Mouse (Mus musculus) neural tube, embryonic 13.5 days (tissue): Measurements from ENCODE around the gene Cpne7. TPM values are rescaled to one million over a fixed set of nuclear protein-coding genes. Genes with fewer than 3 reads are reported as not detected.
A peak's percentile ranks its signal among the peaks of the same experiment; 100 is the strongest.

ENCODE experiments used
- ATAC-seq: fragments of 200-750 bp; cut with Nextera tagmentation; 2 replicates; pipeline ENCODE4 v1.8.0; 2017; ENCODE audit warnings: low read depth, mild to moderate bottlenecking, moderate TSS enrichment, moderate library complexity
- H3K27ac ChIP-seq: fragments of 300-500 bp; sonication (generic); replicated peaks from 2 replicates; pipeline ENCODE4 v1.5.1; 2015; ENCODE audit warnings: moderate library complexity, mild to moderate bottlenecking, inconsistent platforms
- H3K27me3 ChIP-seq: fragments of 300-500 bp; sonication (generic); 2 replicates; pipeline ENCODE4 v1.6.1; 2015; ENCODE audit warnings: mild to moderate bottlenecking, inconsistent platforms
- H3K36me3 ChIP-seq: fragments of 300-500 bp; sonication (generic); 2 replicates; pipeline ENCODE4 v1.6.1; 2015; ENCODE audit warnings: mild to moderate bottlenecking, inconsistent platforms
- H3K4me1 ChIP-seq: fragments of 300-500 bp; sonication (generic); replicated peaks from 2 replicates; pipeline ENCODE4 v1.6.1; 2015; ENCODE audit warnings: inconsistent platforms
- H3K4me2 ChIP-seq: fragments of 300-500 bp; sonication (generic); 2 replicates; pipeline ENCODE4 v1.6.1; 2015; ENCODE audit warnings: inconsistent platforms, mild to moderate bottlenecking, moderate library complexity
- H3K4me3 ChIP-seq: fragments of 300-500 bp; sonication (generic); 2 replicates; pipeline ENCODE4 v1.5.1; 2015; ENCODE audit warnings: mild to moderate bottlenecking, inconsistent platforms
- H3K9ac ChIP-seq: fragments of 300-500 bp; sonication (generic); 2 replicates; pipeline ENCODE4 v1.6.1; 2015; ENCODE audit warnings: moderate library complexity, mild to moderate bottlenecking, inconsistent platforms
- H3K9me3 ChIP-seq: fragments of 300-500 bp; sonication (generic); 2 replicates; pipeline ENCODE4 v1.6.1; 2016; ENCODE audit warnings: inconsistent platforms
- WGBS: fragments of 180-500 bp; shearing (Covaris S2); methylation state at CpG from one replicate; pipeline ENCODE4 v1.1.7; 2015; 5-methylcytosine and 5-hydroxymethylcytosine counted together
- microRNA-seq: library from miRNA; unstranded; fragments of <30 nt; microRNA quantifications from one replicate; pipeline ENCODE4, GENCODE M21; 2016
- polyA plus RNA-seq: library from polyadenylated mRNA; unstranded; fragments of >200 nt; fragmentation: Nextera tagmentation; extraction: Ambion mirVana; gene quantifications from 2 replicates; pipeline ENCODE4 v1.2.1, GENCODE M21; 2015

The Cpne7 gene
- polyA plus RNA-seq, 1 experiment from 2014 or later: 0.68 TPM

GRCm38 (mm10) chr8:123145279-123145678 is 28.1 kb downstream of the Cpne7 start:
- H3K9ac ChIP-seq: no peak overlapping the region
- no peak overlapping the region for H3K4me3 ChIP-seq
- ATAC-seq: no peak
- no peak overlapping the region for H3K27ac ChIP-seq
- no peaks in the 10 kb centered on the region for H3K9me3 ChIP-seq
- no peak overlapping the region for H3K4me2 ChIP-seq
- no peaks in the 10 kb centered on the region for H3K36me3 ChIP-seq
- no peaks in the 10 kb centered on the region for H3K27me3 ChIP-seq
- 65% methylated on average over 6 of the region's 6 CpGs for WGBS
- H3K4me1 ChIP-seq: no peaks in the 10 kb centered on the region

GRCm38 (mm10) chr8:123146390-123146789 is 29.2 kb downstream of the Cpne7 start:
- Histone ChIP-seq H3K4me2 (no peak overlapping the region), H3K9me3 (no peaks in the 10 kb centered on the region), H3K27me3 (no peaks in the 10 kb centered on the region), H3K9ac (no peak overlapping the region), H3K4me1 (no peaks in the 10 kb centered on the region), H3K36me3 (no peaks in the 10 kb centered on the region), H3K4me3 (no peak overlapping the region), H3K27ac (no peak overlapping the region)
- 78% methylated on average over 7 of the region's 7 CpGs for WGBS
- ATAC-seq: no peak

GRCm38 (mm10) chr8:123150737-123151171 is 33.6 kb downstream of the Cpne7 start:
- no peak overlapping the region for H3K4me2 ChIP-seq
- no peak overlapping the region for H3K4me3 ChIP-seq
- H3K9ac ChIP-seq: no peak overlapping the region
- no peak for ATAC-seq
- H3K4me1 ChIP-seq: no peaks in the 10 kb centered on the region
- no peaks in the 10 kb centered on the region for H3K27me3 ChIP-seq
- H3K27ac ChIP-seq: no peak overlapping the region
- H3K36me3 ChIP-seq: no peaks in the 10 kb centered on the region
- 74% methylated on average over 9 of the region's 9 CpGs for WGBS
- no peaks in the 10 kb centered on the region for H3K9me3 ChIP-seq

GRCm38 (mm10) chr8:123155177-123155576 is 38.0 kb downstream of the Cpne7 start:
- WGBS: 81% methylated on average over 5 of the region's 5 CpGs
- Histone ChIP-seq H3K4me2 (no peak overlapping the region), H3K9me3 (no peaks in the 10 kb centered on the region), H3K27me3 (no peaks in the 10 kb centered on the region), H3K36me3 (no peaks in the 10 kb centered on the region), H3K27ac (no peak overlapping the region), H3K4me1 (peaks cover 4% of the 10 kb centered on the region; the same call in 1 of the 2 replicates), H3K9ac (no peak overlapping the region), H3K4me3 (no peak overlapping the region)
- no peak for ATAC-seq

GRCm38 (mm10) chr8:123156070-123156773 is 39.0 kb downstream of the Cpne7 start:
- Histone ChIP-seq H3K4me3 (no peak overlapping the region), H3K9me3 (no peaks in the 10 kb centered on the region), H3K4me2 (no peak overlapping the region), H3K27ac (no peak overlapping the region), H3K27me3 (no peaks in the 10 kb centered on the region), H3K9ac (no peak overlapping the region), H3K4me1 (peaks cover 4% of the 10 kb centered on the region; the same call in 1 of the 2 replicates), H3K36me3 (no peaks in the 10 kb centered on the region)
- no peak for ATAC-seq
- WGBS: 83% methylated on average over 9 of the region's 9 CpGs

- ATAC-seq: no peak
- 0 out of 2 replicates have a peak within 1 kb of the TSS, but pooled peaks have one; percentile 22 for H3K9ac ChIP-seq
- no peak within 1 kb of the TSS for H3K27ac ChIP-seq
- no peaks in the 10 kb centered on the region for H3K9me3 ChIP-seq
- H3K4me3 ChIP-seq: no peak within 1 kb of the TSS
- no peaks in the 10 kb centered on the region for H3K27me3 ChIP-seq
- no peaks in the 10 kb centered on the region for H3K36me3 ChIP-seq
- peaks cover 4% of the 10 kb centered on the region; the same call in 1 of the 2 replicates for H3K4me1 ChIP-seq
- peak within 1 kb of the TSS; percentile 30; the same call in 1 of the 2 replicates for H3K4me2 ChIP-seq
- 34% methylated on average over 13 of the region's 13 CpGs for WGBS
Measured at GRCm38 (mm10) chr8:123157888-123158465, 40.8 kb downstream of the Cpne7 start, which contains the start of gene Sult5a1. Gene Sult5a1 (minus strand): TSS chr8:123158315.

GRCm38 (mm10) chr8:123181391-123181790 is 64.2 kb downstream of the Cpne7 start:
- Histone ChIP-seq H3K36me3 (no peaks in the 10 kb centered on the region), H3K4me1 (no peaks in the 10 kb centered on the region), H3K4me3 (no peak overlapping the region), H3K27me3 (no peaks in the 10 kb centered on the region), H3K4me2 (no peak overlapping the region), H3K27ac (no peak overlapping the region), H3K9ac (no peak overlapping the region), H3K9me3 (peaks cover 10% of the 10 kb centered on the region; the same call in 1 of the 2 replicates)
- 61% methylated on average over 3 of the region's 3 CpGs for WGBS
- no peak for ATAC-seq

Small RNA genes lying within 50 kb of the gene (microRNA-seq; reads per million reads assigned to microRNA genes)
- gene Mir7079: not detected
- gene Mir7080: not detected

Other genes with a start within 250 kb of the Cpne7 start
- 43.2 and 58.2 TPM in 2 replicates for gene Ankrd11, start 75.1 kb upstream of the Cpne7 start, polyA plus RNA-seq
- 48.7 and 50.1 TPM in 2 replicates for gene Spg7, start 54.4 kb upstream of the Cpne7 start, polyA plus RNA-seq
- 629 and 772 TPM in 2 replicates for gene Rpl13, start 15.0 kb upstream of the Cpne7 start, polyA plus RNA-seq
- gene Sult5a1, start 40.9 kb downstream of the Cpne7 start, polyA plus RNA-seq: 1.2 and 2.4 TPM in 2 replicates
- gene Dpep1, start 68.9 kb downstream of the Cpne7 start, polyA plus RNA-seq: 0.08 and 0.19 TPM in 2 replicates
- 164 and 175 TPM in 2 replicates for gene Chmp1a, start 95.4 kb downstream of the Cpne7 start, polyA plus RNA-seq
- 7.6 and 7.7 TPM in 2 replicates for gene Spata33, start 95.5 kb downstream of the Cpne7 start, polyA plus RNA-seq
- 37.2 and 42.4 TPM in 2 replicates for gene Cdk10, start 107.5 kb downstream of the Cpne7 start, polyA plus RNA-seq
- 4.4 and 4.8 TPM in 2 replicates for gene Spata2l, start 118.9 kb downstream of the Cpne7 start, polyA plus RNA-seq
- gene Zfp276, start 136.8 kb downstream of the Cpne7 start, polyA plus RNA-seq: 22.1 and 24.1 TPM in 2 replicates
- 49.2 and 50.0 TPM in 2 replicates for gene Vps9d1, start 137.0 kb downstream of the Cpne7 start, polyA plus RNA-seq
- 9.3 and 11.0 TPM in 2 replicates for gene Fanca, start 201.2 kb downstream of the Cpne7 start, polyA plus RNA-seq
- 35.9 and 40.2 TPM in 2 replicates for gene Spire2, start 215.3 kb downstream of the Cpne7 start, polyA plus RNA-seq